Mouse (Mus musculus) cerebellum, adult 11-12 months (tissue): ENCODE measurements at regions not wholly inside any gene's neighbourhood (a gene's known extent, or its start where the extent isn't known, plus 50 kb on each side); places are given as distances from the start of the nearest gene placed in this dataset.

Experiments
- DNase-seq: peaks from one replicate; pipeline ENCODE4 v3.0.0; 2022

GRCm38 (mm10) chr10:37694041-37694690 lies 555.4 kb upstream of the Marcks start:
- DNase-seq, result no peak

- no peak for DNase-seq
These were observed 554.1 kb upstream of the Marcks start for GRCm38 (mm10) chr10:37692851-37693250.

GRCm38 (mm10) chr10:37691939-37692338 lies 553.2 kb upstream of the Marcks start:
- DNase-seq, result peak; percentile 23

GRCm38 (mm10) chr10:37683101-37683500 lies 544.4 kb upstream of the Marcks start:
- DNase-seq, result peak; percentile 4

GRCm38 (mm10) chr10:37680601-37681000 lies 541.9 kb upstream of the Marcks start:
- no peak for DNase-seq

- no peak for DNase-seq
These were observed 539.1 kb upstream of the Marcks start for GRCm38 (mm10) chr10:37677826-37678225.

GRCm38 (mm10) chr10:37668827-37669226 lies 530.1 kb upstream of the Marcks start:
- DNase-seq, result no peak

GRCm38 (mm10) chr10:37667031-37667745 lies 528.5 kb upstream of the Marcks start:
- DNase-seq, result no peak

GRCm38 (mm10) chr10:37666535-37666934 lies 527.8 kb upstream of the Marcks start:
- DNase-seq, result no peak

GRCm38 (mm10) chr10:37637001-37637562 lies 498.4 kb upstream of the Marcks start:
- DNase-seq, result no peak

- DNase-seq, result no peak
These were observed 497.7 kb upstream of the Marcks start for GRCm38 (mm10) chr10:37636421-37636820.

- DNase-seq, result no peak
These were observed 491.7 kb upstream of the Marcks start for GRCm38 (mm10) chr10:37630403-37630802.

- DNase-seq, result no peak
These were observed 489.2 kb upstream of the Marcks start for GRCm38 (mm10) chr10:37627900-37628299.

GRCm38 (mm10) chr10:37626758-37627201 lies 488.1 kb upstream of the Marcks start:
- DNase-seq, result no peak

- DNase-seq, result no peak
These were observed 487.4 kb upstream of the Marcks start for GRCm38 (mm10) chr10:37625972-37626757.

GRCm38 (mm10) chr10:37623041-37623440 lies 484.3 kb upstream of the Marcks start:
- DNase-seq, result no peak

GRCm38 (mm10) chr10:37618606-37619005 lies 479.9 kb upstream of the Marcks start:
- no peak for DNase-seq

- no peak for DNase-seq
These were observed 479.1 kb upstream of the Marcks start for GRCm38 (mm10) chr10:37617708-37618300.

GRCm38 (mm10) chr10:37615926-37616691 lies 477.4 kb upstream of the Marcks start:
- no peak for DNase-seq

- no peak for DNase-seq
These were observed 475.2 kb upstream of the Marcks start for GRCm38 (mm10) chr10:37613936-37614335.

GRCm38 (mm10) chr10:37603529-37603928 lies 464.8 kb upstream of the Marcks start:
- DNase-seq, result no peak

GRCm38 (mm10) chr10:37602936-37603335 lies 464.2 kb upstream of the Marcks start:
- DNase-seq, result no peak
